Mouse (Mus musculus) heart, adult 2 months (tissue): ENCODE measurements around the gene Fam189a1.

Source experiments
- CTCF ChIP-seq: fragments of 200-600 bp; IDR thresholded peaks from 2 replicates; pipeline ENCODE4 v1.8.1; 2022; ENCODE audit warnings: antibody characterized with exemption, mild to moderate bottlenecking, moderate library complexity
- EP300 ChIP-seq: fragments of 200-500 bp; IDR thresholded peaks from 2 replicates; pipeline ENCODE4 v1.6.1; 2011; ENCODE audit warnings: low read depth, low read length, control low read depth; ENCODE audit not compliant: insufficient read depth
- POLR2A ChIP-seq: fragments of 200-500 bp; IDR thresholded peaks from 2 replicates; pipeline ENCODE4 v1.6.1; 2011; ENCODE audit warnings: mild to moderate bottlenecking, low read depth, low read length, control low read depth; ENCODE audit not compliant: insufficient read depth

- TF ChIP-seq CTCF (no peak), POLR2A (no peak), EP300 (no peak)
These were observed 146.1 kb downstream of the Fam189a1 start for GRCm38 (mm10) chr7:65010275-65010674.
